Comparison of ENCODE assay signal across 7 mouse cellular contexts in genomic region chr2:18064941-18065707, GRCm38 (mm10). TPM values are rescaled to one million over a fixed set of nuclear protein-coding genes. Genes with fewer than 3 reads are reported as not detected.
DNase-seq lines count a peak whose midpoint lies in the region; ATAC-seq and TF ChIP-seq lines count a peak whose summit lies in the region.

No protein-coding gene starts in this region.

- peak overlapping the region; percentile 70 for H3K4me2 ChIP-seq in intestine, embryonic 15.5 days (replicated peaks)

- peak overlapping the region; percentile 95 for H3K9ac ChIP-seq in intestine, embryonic 15.5 days

- peak overlapping the region; percentile 91 for H3K4me3 ChIP-seq in intestine, embryonic 15.5 days (replicated peaks)
- peak overlapping the region; percentile 94 for H3K4me3 ChIP-seq in midbrain, embryonic 10.5 days
- peak overlapping the region; percentile 84 for H3K4me3 ChIP-seq in small intestine, adult 2 months (ENCODE audit: low read depth, low read length)

- intact Hi-C loops in gastrocnemius, postnatal 36 days (cut with DNase I): loop anchor here (5.0 kb wide), 1 partner anchor 612 kb away; the partner anchor contains the start of gene Bmi1
- intact Hi-C loops in left cerebral cortex, postnatal 4 days (cut with DNase I): no loop called here

- ATAC-seq in intestine, embryonic 15.5 days: peak; percentile 73

- peak; percentile 42 for TF ChIP-seq POLR2A in small intestine, adult 2 months (IDR thresholded peaks at IDR 0.05; ENCODE audit: low read depth, low read length)

- H3K27ac ChIP-seq in intestine, embryonic 15.5 days: peak overlapping the region; percentile 99
- peak overlapping the region; percentile 100 for H3K27ac ChIP-seq in midbrain, embryonic 10.5 days (replicated peaks)
- H3K27ac ChIP-seq in small intestine, adult 2 months (ENCODE audit: insufficient read depth, low read depth, low read length): peak overlapping the region; percentile 93

- no peaks in the 10 kb centered on the region for H3K9me3 ChIP-seq in intestine, embryonic 15.5 days
- H3K9me3 ChIP-seq in midbrain, embryonic 10.5 days (replicated peaks): no peaks in the 10 kb centered on the region

- H3K27me3 ChIP-seq in intestine, embryonic 15.5 days (replicated peaks): no peaks in the 10 kb centered on the region
- H3K27me3 ChIP-seq in midbrain, embryonic 10.5 days (ENCODE audit: low read depth, poor library complexity, severe bottlenecking): no peaks in the 10 kb centered on the region
- no peaks in the 10 kb centered on the region for H3K27me3 ChIP-seq in small intestine, adult 2 months (ENCODE audit: control insufficient read depth, insufficient read depth, low read length)

- H3K4me1 ChIP-seq in intestine, embryonic 15.5 days (replicated peaks): peaks cover 6% of the 10 kb centered on the region
- peaks cover 55% of the 10 kb centered on the region for H3K4me1 ChIP-seq in midbrain, embryonic 10.5 days
- peaks cover 5% of the 10 kb centered on the region for H3K4me1 ChIP-seq in small intestine, adult 2 months (ENCODE audit: control insufficient read depth, insufficient read depth, insufficient read length, low read length)

- peak; percentile 84 to 85 for DNase-seq in adrenal gland, adult 18-20 months (ENCODE audit: low spot score in 2 of 2)
- peak; percentile 80 for DNase-seq in embryo, embryonic 10.5 days (ENCODE audit: low spot score)
- DNase-seq in gastrocnemius, postnatal 36 days: peak; percentile 71 to 75
- peak; percentile 79 for DNase-seq in left cerebral cortex, postnatal 4 days
- peak; percentile 84 for DNase-seq in midbrain, embryonic 10.5 days (ENCODE audit: low spot score)

- H3K36me3 ChIP-seq in intestine, embryonic 15.5 days: no peaks in the 10 kb centered on the region
- H3K36me3 ChIP-seq in midbrain, embryonic 10.5 days: peaks cover 14% of the 10 kb centered on the region
- peaks cover 7% of the 10 kb centered on the region for H3K36me3 ChIP-seq in small intestine, adult 2 months (ENCODE audit: control insufficient read depth, insufficient read depth, low read length)

- under 1% methylated on average over 63 of the region's 85 CpGs for WGBS in intestine, embryonic 15.5 days
- 2% methylated on average over 63 of the region's 85 CpGs for WGBS in midbrain, embryonic 10.5 days
- WGBS in small intestine, adult 2 months: under 1% methylated on average over 79 of the region's 85 CpGs

- no peak for TF ChIP-seq CTCF in small intestine, adult 2 months (IDR thresholded peaks at IDR 0.05; ENCODE audit: extremely low read depth, insufficient read length, insufficient replicate concordance, low read depth, low read length)

RNA-seq across cellular contexts. Expression of gene Mllt10, which starts 10.1 kb away (rescaled TPM):
- total RNA-seq in adrenal gland, adult 18-20 months (2021): 10 to 100 TPM; 41.4 to 44.8 TPM
- total RNA-seq in gastrocnemius, postnatal 36 days (2021): 10 to 100 TPM; 15.6 to 21.9 TPM
- polyA plus RNA-seq in intestine, embryonic 15.5 days (2015; fragmentation: Nextera tagmentation; extraction: Ambion mirVana): 55.5 TPM in 2 replicates
- total RNA-seq in left cerebral cortex, postnatal 4 days (2021): 10 to 100 TPM; 50.4 to 59.6 TPM
- polyA plus RNA-seq in midbrain, embryonic 10.5 days (2016; fragmentation: Nextera tagmentation; extraction: Ambion mirVana): 66.9 and 71.0 TPM in 2 replicates
- 10.1 and 22.4 TPM in 2 replicates for polyA plus RNA-seq in small intestine, adult 2 months (2012; rRNA removed)

RNA-seq across cellular contexts. Expression of gene Skida1, which starts 16.3 kb away (rescaled TPM):
- total RNA-seq in adrenal gland, adult 18-20 months (2021): 1 to 10 TPM; 1.6 to 2.0 TPM
- total RNA-seq in gastrocnemius, postnatal 36 days (2021): under 1 TPM; 0.18 to 0.25 TPM
- polyA plus RNA-seq in intestine, embryonic 15.5 days (2015; fragmentation: Nextera tagmentation; extraction: Ambion mirVana): 3.2 and 3.6 TPM in 2 replicates
- 10 to 100 TPM; 11.6 to 13.9 TPM for total RNA-seq in left cerebral cortex, postnatal 4 days (2021)
- polyA plus RNA-seq in midbrain, embryonic 10.5 days (2016; fragmentation: Nextera tagmentation; extraction: Ambion mirVana): 19.3 and 22.7 TPM in 2 replicates
- polyA plus RNA-seq in small intestine, adult 2 months (2012; rRNA removed): 0.23 and 0.63 TPM in 2 replicates

RNA-seq across cellular contexts. Expression of gene A930004D18Rik, which starts 27.6 kb away (rescaled TPM):
- total RNA-seq in adrenal gland, adult 18-20 months (2021): 1 to 10 TPM; 1.4 to 2.3 TPM
- under 1 TPM; 0.17 to 0.20 TPM for total RNA-seq in gastrocnemius, postnatal 36 days (2021)
- polyA plus RNA-seq in intestine, embryonic 15.5 days (2015; fragmentation: Nextera tagmentation; extraction: Ambion mirVana): 11.8 and 12.6 TPM in 2 replicates
- total RNA-seq in left cerebral cortex, postnatal 4 days (2021): 1 to 10 TPM; 3.2 to 5.2 TPM
- polyA plus RNA-seq in midbrain, embryonic 10.5 days (2016; fragmentation: Nextera tagmentation; extraction: Ambion mirVana): 25.0 and 25.1 TPM in 2 replicates
- polyA plus RNA-seq in small intestine, adult 2 months (2012; rRNA removed): 0.52 and 0.70 TPM in 2 replicates

Comparison
In these comparisons a context has a peak if more than half of its experiments do, and no peak if none do; other contexts are left out.
1. Peak in every context shown above with its lines: DNase-seq, ATAC-seq, H3K4me3 ChIP-seq and H3K27ac ChIP-seq.
2. RNA of gene Skida1, which starts 16.3 kb away (total RNA-seq): 11.6 to 13.9 TPM in left cerebral cortex, postnatal 4 days; 1.6 to 2.0 TPM in adrenal gland, adult 18-20 months and 0.18 to 0.25 TPM in gastrocnemius, postnatal 36 days; every median in the first group is over 4 times any median in the second.